Mouse (Mus musculus) olfactory bulb, adult 2 months (tissue): ENCODE measurements around the gene Ptges3l. TPM values are rescaled to one million over a fixed set of nuclear protein-coding genes. Genes with fewer than 3 reads are reported as not detected.
"Not testable (repeated sequence)": the region's sequence is repeated elsewhere in the genome, so short reads cannot be mapped to it uniquely, and the experiment has no call there.

Experiments used
- H3K27ac ChIP-seq: fragments of 200-500 bp; 2 replicates; pipeline ENCODE4 v1.5.1; 2012; ENCODE audit warnings: low read depth, low read length; ENCODE audit not compliant: insufficient read depth
- H3K4me1 ChIP-seq: fragments of 200-500 bp; 2 replicates; pipeline ENCODE4 v1.6.1; 2012; ENCODE audit warnings: low read length; ENCODE audit not compliant: control insufficient read depth, insufficient read depth
- H3K4me3 ChIP-seq: fragments of 200-500 bp; 2 replicates; pipeline ENCODE4 v1.5.1; 2012; ENCODE audit warnings: mild to moderate bottlenecking, low read depth, low read length, moderate library complexity; ENCODE audit not compliant: insufficient read depth
- CTCF ChIP-seq: fragments of 200-500 bp; IDR thresholded peaks from 2 replicates; pipeline ENCODE4 v1.5.1; 2012; ENCODE audit warnings: low read depth, mild to moderate bottlenecking, low read length, moderate library complexity; ENCODE audit not compliant: insufficient read depth
- POLR2A ChIP-seq: fragments of 200-500 bp; IDR thresholded peaks from 2 replicates; pipeline ENCODE4 v1.6.1; 2012; ENCODE audit warnings: mild to moderate bottlenecking, low read depth, low read length, moderate library complexity; ENCODE audit not compliant: insufficient read depth
- WGBS: fragments of 180-500 bp; shearing (Covaris S2); methylation state at CpG from one replicate; pipeline ENCODE4 v1.1.7; 2018; 5-methylcytosine and 5-hydroxymethylcytosine counted together
- polyA plus RNA-seq: library from polyadenylated mRNA; stranded (reverse); fragments of >200 nt; gene quantifications from 2 replicates; pipeline ENCODE4 v1.2.4, GENCODE M21; 2012; ENCODE audit warnings: low replicate concordance; ENCODE audit not compliant: missing spikeins, insufficient read depth, insufficient read length

Ptges3l gene
- polyA plus RNA-seq, 1 experiment, result not detected

GRCm38 (mm10) chr11:101448274-101448746 lies 23.2 kb upstream of the Ptges3l start, which contains the start of gene Ifi35:
TSS of gene Ifi35 (plus strand) at chr11:101448407.
- no peak within 1 kb of the TSS for H3K27ac ChIP-seq
- 39% methylated on average over 10 of the region's 10 CpGs for WGBS
- H3K4me3 ChIP-seq, result peak within 1 kb of the TSS; percentile 41

GRCm38 (mm10) chr11:101447786-101448185 lies 22.7 kb upstream of the Ptges3l start:
- Histone ChIP-seq H3K4me1 (peaks cover 4% of the 10 kb centered on the region; the same call in 1 of the 2 replicates), H3K27ac (no peak overlapping the region), H3K4me3 (no peak overlapping the region)
- TF ChIP-seq CTCF, result no peak
- no peak for TF ChIP-seq POLR2A
- 81% methylated on average over 5 of the region's 5 CpGs for WGBS

More at GRCm38 (mm10) chr11:101448274-101448746, 23.2 kb upstream of the Ptges3l start, which contains the start of gene Ifi35:
- TF ChIP-seq POLR2A (no peak), CTCF (no peak)
- H3K4me1 ChIP-seq, result peaks cover 3% of the 10 kb centered on the region; the same call in 1 of the 2 replicates

DNA sequence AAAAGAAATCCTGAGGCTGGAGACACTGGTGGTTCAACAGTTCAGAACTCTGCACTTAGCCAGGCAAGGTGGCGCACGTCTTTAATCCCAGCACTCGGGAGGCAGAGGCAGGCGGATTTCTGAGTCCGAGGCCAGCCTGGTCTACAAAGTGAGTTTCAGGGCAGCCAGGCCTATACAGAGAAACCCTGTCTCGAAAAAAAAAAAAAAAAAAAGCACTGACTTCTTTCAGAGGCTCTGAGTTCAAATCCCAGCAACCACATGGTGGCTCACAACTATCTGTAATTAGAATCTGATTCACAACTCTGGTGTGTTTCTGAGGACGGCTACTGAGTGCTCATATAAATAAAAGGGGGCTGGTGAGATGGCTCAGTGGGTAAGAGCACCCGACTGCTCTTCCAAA lies 21.7 kb upstream of the Ptges3l start:
- H3K4me1 ChIP-seq, H3K27ac ChIP-seq: not testable (repeated sequence)
- 86% methylated on average over 8 of the region's 8 CpGs for WGBS

DNA sequence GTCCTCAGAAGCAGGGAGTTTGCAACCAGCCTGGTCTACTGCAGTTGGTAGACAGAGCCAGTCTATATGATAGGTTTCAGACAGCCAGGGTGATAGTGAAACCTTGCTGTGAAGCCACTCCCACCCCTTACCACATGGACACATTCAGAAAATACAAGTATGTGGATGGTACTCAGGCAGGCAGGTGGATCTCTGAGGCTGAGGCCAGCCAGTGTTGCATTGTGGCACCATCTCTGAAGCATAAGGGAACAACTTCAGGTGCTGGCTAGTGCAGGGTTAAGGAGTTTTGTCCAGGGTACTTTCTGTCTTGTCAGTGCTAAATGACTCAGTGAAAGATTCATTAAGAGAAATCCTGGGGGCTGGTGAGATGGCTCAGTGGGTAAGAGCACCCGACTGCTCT lies 21.2 kb upstream of the Ptges3l start:
- no peak for TF ChIP-seq CTCF
- TF ChIP-seq POLR2A, result no peak
- no peak overlapping the region for H3K27ac ChIP-seq
- WGBS, result 75% methylated on average over 1 of the region's 1 CpGs

More for the DNA sequence above, 21.7 kb upstream of the Ptges3l start:
- H3K4me3 ChIP-seq, result not testable (repeated sequence)

DNA sequence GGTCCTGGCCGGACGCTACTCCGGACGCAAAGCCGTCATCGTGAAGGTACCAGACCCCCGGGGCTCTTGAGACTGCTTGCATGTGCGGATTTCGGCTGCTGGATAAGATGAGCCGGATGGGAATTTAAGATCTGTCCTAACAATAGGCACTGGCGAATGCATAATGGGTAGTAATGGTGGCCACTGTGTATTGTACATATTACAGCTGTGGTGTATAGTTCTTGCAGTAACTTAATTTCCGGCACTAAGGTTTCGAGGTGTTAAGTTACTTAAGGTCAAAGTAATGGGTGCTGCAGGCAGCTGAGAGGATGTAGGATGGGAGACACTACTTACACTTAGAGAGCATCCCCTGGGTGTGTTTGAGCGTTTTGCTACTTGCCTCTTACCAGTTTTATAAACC lies 17.6 kb upstream of the Ptges3l start:
- TF ChIP-seq POLR2A (no peak), CTCF (no peak)
- H3K27ac ChIP-seq, result peak overlapping the region; percentile 72; the same call in 1 of the 2 replicates
- WGBS, result under 1% methylated on average over 14 of the region's 14 CpGs
- H3K4me1 ChIP-seq, result peaks cover 4% of the 10 kb centered on the region; the same call in 1 of the 2 replicates
- H3K4me3 ChIP-seq, result peak overlapping the region; percentile 82

More for the DNA sequence above, 21.2 kb upstream of the Ptges3l start:
- no peak overlapping the region for H3K4me3 ChIP-seq
- peaks cover 4% of the 10 kb centered on the region; the same call in 1 of the 2 replicates for H3K4me1 ChIP-seq

DNA sequence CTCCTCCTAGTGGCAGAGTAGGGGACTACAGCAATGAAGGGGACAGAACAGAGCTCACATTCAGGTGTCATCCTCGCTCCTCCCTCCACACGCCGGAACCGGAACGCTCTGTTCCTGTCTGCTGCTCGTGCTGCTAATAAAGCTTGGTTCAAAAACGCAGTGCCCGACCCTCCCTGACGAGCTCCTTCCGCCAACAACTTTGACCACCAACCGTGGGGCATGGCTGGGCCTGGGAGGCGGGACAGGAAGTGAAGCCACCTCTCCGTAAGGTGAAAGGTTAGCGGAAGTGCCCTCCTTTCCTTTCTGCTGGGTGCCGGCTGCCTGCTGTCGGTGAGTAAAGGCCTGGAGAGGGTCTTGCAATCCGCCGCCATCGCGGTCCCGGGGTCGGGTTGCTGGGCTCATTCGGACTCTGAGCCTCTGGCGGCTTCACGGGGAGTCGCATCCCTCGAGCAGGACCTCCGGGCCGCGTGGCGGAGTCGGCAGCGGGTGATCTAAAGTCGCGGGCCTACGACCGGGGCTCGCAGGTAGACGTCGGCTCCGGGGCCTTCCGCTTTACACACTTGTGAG lies 17.1 kb upstream of the Ptges3l start, which contains the start of gene Rpl27:
Gene Rpl27 (plus strand): TSS at position 172 of the 567 bp plus-strand sequence.
- Histone ChIP-seq H3K27ac (peak within 1 kb of the TSS; percentile 72), H3K4me1 (peaks cover 4% of the 10 kb centered on the region; the same call in 1 of the 2 replicates), H3K4me3 (peak within 1 kb of the TSS; percentile 82)
- TF ChIP-seq CTCF, result no peak
- peak; percentile 71 for TF ChIP-seq POLR2A
- whole genome bisulfite sequencing, result under 1% methylated on average over 42 of the region's 42 CpGs

DNA sequence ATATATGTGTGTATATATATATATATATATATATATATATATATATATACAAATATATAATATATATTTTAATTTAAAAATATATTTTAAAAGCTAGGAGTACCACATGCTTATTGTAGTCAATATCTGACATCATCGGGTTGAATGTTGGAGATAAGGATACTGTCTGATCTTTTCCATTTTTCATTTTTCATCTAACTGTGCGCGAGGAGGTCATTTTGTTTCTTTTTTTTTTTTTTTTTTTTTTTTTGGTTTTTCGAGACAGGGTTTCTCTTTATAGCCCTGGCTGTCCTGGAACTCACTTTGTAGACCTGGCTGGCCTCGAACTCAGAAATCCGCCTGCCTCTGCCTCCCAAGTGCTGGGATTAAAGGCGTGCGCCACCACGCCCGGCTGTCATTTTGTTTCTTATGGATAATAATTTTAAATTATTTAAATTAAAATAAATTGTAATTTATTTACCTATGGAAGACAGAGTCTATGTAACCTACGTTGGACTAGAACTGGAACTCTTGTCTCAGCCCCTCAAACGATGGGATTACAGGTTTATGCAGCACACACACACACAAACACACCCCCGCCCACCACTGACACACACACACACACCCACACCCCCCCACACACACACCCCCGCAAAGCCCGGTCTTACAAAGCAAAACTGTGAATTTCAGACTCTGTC lies 16.5 kb upstream of the Ptges3l start:
- peak; percentile 56; the same call in 1 of the 2 replicates for TF ChIP-seq CTCF
- H3K27ac ChIP-seq, H3K4me1 ChIP-seq: not testable (repeated sequence)
- peak overlapping the region; percentile 35 for H3K4me3 ChIP-seq
- 29% methylated on average over 15 of the region's 15 CpGs for WGBS

DNA sequence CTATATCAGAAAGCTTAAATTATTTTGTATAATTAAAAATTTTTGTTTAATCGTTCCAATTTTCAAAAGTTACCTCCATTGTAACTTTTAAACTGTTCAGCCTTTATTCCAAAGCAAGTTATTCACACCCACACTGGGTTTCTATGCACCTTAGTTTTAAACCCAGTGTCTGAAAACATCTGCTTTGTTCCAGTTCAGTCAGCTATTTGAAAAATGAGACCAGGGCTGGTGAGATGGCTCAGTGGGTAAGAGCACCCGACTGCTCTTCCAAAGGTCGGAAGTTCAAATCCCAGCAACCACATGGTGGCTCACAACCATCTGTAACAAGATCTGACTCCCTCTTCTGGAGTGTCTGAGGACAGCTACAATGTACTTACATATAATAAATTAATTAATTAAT lies 12.9 kb upstream of the Ptges3l start:
- 63% methylated on average over 3 of the region's 3 CpGs for WGBS
- not testable (repeated sequence) for H3K4me1 ChIP-seq, H3K27ac ChIP-seq, H3K4me3 ChIP-seq

DNA sequence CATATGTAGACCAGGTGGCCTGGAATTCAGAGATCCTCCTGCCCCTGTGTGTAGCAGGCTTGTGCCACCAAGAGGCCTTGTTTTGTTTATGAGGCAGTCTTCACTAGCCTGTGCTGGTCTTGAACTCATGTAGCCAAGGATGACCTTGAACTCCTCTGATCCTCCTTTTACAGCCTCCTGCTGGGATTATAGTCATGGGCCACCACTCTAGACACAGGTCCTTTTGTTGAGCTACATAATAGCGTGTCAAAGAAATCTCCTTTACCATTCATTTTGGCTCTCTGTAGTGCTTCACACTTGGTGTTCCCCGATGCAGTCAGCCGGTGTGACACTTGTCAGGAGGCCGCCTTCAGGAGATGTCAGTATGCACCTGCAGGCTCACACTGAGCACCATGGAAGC lies 11.8 kb upstream of the Ptges3l start:
- TF ChIP-seq POLR2A (no peak), CTCF (no peak)
- no peak overlapping the region for H3K4me3 ChIP-seq
- 57% methylated on average over 4 of the region's 4 CpGs for WGBS
- H3K27ac ChIP-seq, result no peak overlapping the region
- H3K4me1 ChIP-seq, result no peaks in the 10 kb centered on the region
